Comparison of ENCODE assay signal across 18 mouse cellular contexts in the genomic region with DNA sequence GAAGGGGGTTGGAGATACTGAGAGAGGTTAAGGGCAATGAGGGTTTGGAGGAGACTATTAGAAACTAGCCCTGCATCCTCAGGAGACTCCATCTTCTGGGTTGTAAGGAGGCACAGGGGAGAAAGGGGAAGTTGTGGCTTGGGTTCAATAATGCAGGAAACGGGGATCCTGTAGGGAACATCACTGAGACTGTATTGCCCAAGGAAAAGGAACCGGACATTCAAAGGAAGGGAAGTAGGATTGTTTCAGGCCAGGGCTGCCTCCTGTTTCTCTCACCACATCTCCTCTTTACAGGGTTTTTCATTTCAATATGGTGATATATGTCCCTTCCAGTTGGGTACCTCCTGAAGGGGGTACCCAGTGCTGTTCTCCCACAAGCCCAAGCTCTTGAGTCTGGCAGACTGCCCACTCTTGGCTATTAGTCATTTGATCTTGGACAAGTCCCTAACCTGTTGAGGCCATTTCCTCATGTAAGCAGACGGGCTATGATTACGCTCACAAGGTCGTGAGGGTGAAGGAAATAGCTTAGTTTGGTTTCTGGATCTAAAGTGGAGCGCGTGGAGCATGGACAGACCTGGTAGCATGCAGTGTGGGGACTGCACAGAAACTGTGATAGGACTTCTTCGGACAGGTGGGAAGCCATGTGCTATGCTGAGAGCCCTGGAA.
A peak's percentile ranks its signal among the peaks of the same experiment; 100 is the strongest.
DNase-seq lines count a peak whose midpoint lies in the region; ATAC-seq lines count a peak whose summit lies in the region.
"Had no signal": no experiment of that assay in that cellular context is flagged by ENCODE, and none has a peak within 500 bp of the region (broad histone marks: within the 10 kb centered on the region; RNA-seq: fewer than 3 reads in every experiment).

No protein-coding gene starts in this region.

- H3K4me2 ChIP-seq in midbrain, embryonic 14.5 days (ENCODE audit: low read length), result no peak overlapping the region
- H3K4me2 ChIP-seq: heart, embryonic 13.5 days; hindbrain, embryonic 13.5 days; lung, embryonic 15.5 days; midbrain, embryonic 12.5 days had no signal

- ATAC-seq in megakaryocyte, adult 5-6 weeks (ENCODE audit: poor library complexity, severe bottlenecking), result peak; percentile 69
- no peak for ATAC-seq in midbrain, embryonic 14.5 days (ENCODE audit: low FRiP score, low TSS enrichment)
- no peak for ATAC-seq in CD4-positive, CD25-positive, alpha-beta regulatory T cell, adult 4 months
- ATAC-seq: forebrain, postnatal 0 days had no signal

- H3K9ac ChIP-seq in midbrain, embryonic 14.5 days (replicated peaks; ENCODE audit: low read length), result no peak overlapping the region
- H3K9ac ChIP-seq: forebrain, postnatal 0 days; heart, embryonic 13.5 days; hindbrain, embryonic 13.5 days; lung, embryonic 15.5 days; midbrain, embryonic 12.5 days had no signal

- H3K9me3 ChIP-seq in midbrain, embryonic 14.5 days (ENCODE audit: control insufficient read depth, low read length), result no peaks in the 10 kb centered on the region
- H3K9me3 ChIP-seq: heart, embryonic 13.5 days; hindbrain, embryonic 13.5 days; lung, embryonic 15.5 days; midbrain, embryonic 12.5 days had no signal

- H3K36me3 ChIP-seq in midbrain, embryonic 14.5 days (ENCODE audit: control insufficient read depth, insufficient read depth, low read length), result no peaks in the 10 kb centered on the region
- H3K36me3 ChIP-seq: midbrain, embryonic 12.5 days had no signal

- H3K27me3 ChIP-seq in midbrain, embryonic 14.5 days (ENCODE audit: control insufficient read depth, insufficient read depth, low read length), result no peaks in the 10 kb centered on the region
- H3K27me3 ChIP-seq: heart, embryonic 13.5 days; hindbrain, embryonic 13.5 days; lung, embryonic 15.5 days had no signal

- peak overlapping the region; percentile 79 for H3K27ac ChIP-seq in brown adipose tissue, adult 24 weeks (replicated peaks; ENCODE audit: low read depth, low read length)
- H3K27ac ChIP-seq in midbrain, embryonic 14.5 days (replicated peaks; ENCODE audit: low read depth, low read length), result no peak overlapping the region
- H3K27ac ChIP-seq: heart, embryonic 13.5 days; hindbrain, embryonic 13.5 days; lung, embryonic 15.5 days; midbrain, embryonic 12.5 days had no signal

- 94% methylated on average over 8 of the region's 8 CpGs for WGBS in midbrain, embryonic 14.5 days

- DNase-seq in kidney, adult 8-10 months, result peak; percentile 30 to 36
- DNase-seq in kidney, adult 18-20 months, result no peak
- peak; percentile 7 for DNase-seq in MEL-GATA-1-ER (ENCODE audit: extremely low read depth, low read depth)
- no peak for DNase-seq in midbrain, embryonic 14.5 days
- DNase-seq: cerebellum, adult 8-10 months; embryo, embryonic 11 days; forebrain, postnatal 0 days; gastrocnemius, postnatal 14 days; liver; right cerebral cortex, postnatal 14 days; thymus, adult 2 months had no signal

- peaks cover 8% of the 10 kb centered on the region for H3K4me1 ChIP-seq in brown adipose tissue, adult 24 weeks (ENCODE audit: control insufficient read depth, insufficient read depth, insufficient read length, low read length)
- peaks cover 10% of the 10 kb centered on the region for H3K4me1 ChIP-seq in midbrain, embryonic 14.5 days (ENCODE audit: control insufficient read depth, insufficient read depth, low read length)

- H3K4me3 ChIP-seq in brown adipose tissue, adult 24 weeks (ENCODE audit: insufficient read depth, low read depth, low read length), result no peak overlapping the region
- no peak overlapping the region for H3K4me3 ChIP-seq in midbrain, embryonic 14.5 days (replicated peaks; ENCODE audit: low read depth, low read length)
- H3K4me3 ChIP-seq: heart, embryonic 13.5 days; hindbrain, embryonic 13.5 days; lung, embryonic 15.5 days; midbrain, embryonic 12.5 days had no signal

Comparison
In these comparisons a context has a peak if more than half of its experiments do, and no peak if none do; other contexts are left out.
1. DNase-seq: peak in kidney, adult 8-10 months (2 of 2) and MEL-GATA-1-ER (single experiment); none in kidney, adult 18-20 months (single experiment) and midbrain, embryonic 14.5 days (single experiment).